Mouse (Mus musculus): ENCODE results near the gene H2-M5. TPM values are rescaled to one million over a fixed set of nuclear protein-coding genes. Genes with fewer than 3 reads are reported as not detected.

Gene H2-M5
- polyA plus RNA-seq, 1 experiment from 2014 or later = 1.1 TPM

DNA sequence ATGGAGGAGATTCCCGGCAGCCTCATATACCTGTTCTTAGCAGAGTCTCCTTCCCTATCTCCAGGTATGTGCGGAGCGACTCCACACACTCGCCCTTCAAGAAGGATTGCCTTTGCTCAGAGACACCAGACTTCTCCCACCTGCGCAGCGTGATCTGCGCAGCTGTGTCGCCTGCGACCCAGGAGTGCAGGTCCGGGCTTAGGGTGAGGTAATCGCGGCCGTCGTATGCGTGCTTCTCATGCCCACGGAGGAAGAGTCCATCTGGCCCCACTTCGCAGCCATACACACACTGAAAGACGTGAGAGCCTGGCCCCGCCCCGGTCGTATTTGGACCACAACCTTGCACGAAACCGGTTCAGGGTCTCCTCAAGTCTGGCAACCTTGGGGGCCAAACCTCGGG is 862 bp downstream of the H2-M5 start:
- ATAC-seq (replicated peaks; ENCODE audit: low FRiP score) = peak; percentile 36; the same call in 1 of the 2 replicates
- H3K4me3 ChIP-seq (ENCODE audit: low read depth, low read length) = no peak overlapping the region
- WGBS = 5% methylated on average over 24 of the region's 24 CpGs
- H3K4me2 ChIP-seq (ENCODE audit: low read depth, low read length, severe bottlenecking) = no peak overlapping the region
- no peak overlapping the region for H3K9ac ChIP-seq (ENCODE audit: low read length)
- H3K36me3 ChIP-seq (ENCODE audit: control insufficient read depth, insufficient read depth, low read length) = no peaks in the 10 kb centered on the region
- H3K4me1 ChIP-seq (replicated peaks; ENCODE audit: control insufficient read depth, insufficient read depth, low read length) = 0 out of 2 replicates have a peak, but pooled peaks cover 1% of the 10 kb centered on the region
- no peak for DNase-seq (ENCODE audit: low spot score)
- peaks cover 17% of the 10 kb centered on the region for H3K27me3 ChIP-seq (ENCODE audit: control insufficient read depth, insufficient read depth, low read length)
- no peaks in the 10 kb centered on the region for H3K9me3 ChIP-seq (ENCODE audit: control insufficient read depth, low read length)
- no peak overlapping the region for H3K27ac ChIP-seq (ENCODE audit: low read depth, low read length)

DNA sequence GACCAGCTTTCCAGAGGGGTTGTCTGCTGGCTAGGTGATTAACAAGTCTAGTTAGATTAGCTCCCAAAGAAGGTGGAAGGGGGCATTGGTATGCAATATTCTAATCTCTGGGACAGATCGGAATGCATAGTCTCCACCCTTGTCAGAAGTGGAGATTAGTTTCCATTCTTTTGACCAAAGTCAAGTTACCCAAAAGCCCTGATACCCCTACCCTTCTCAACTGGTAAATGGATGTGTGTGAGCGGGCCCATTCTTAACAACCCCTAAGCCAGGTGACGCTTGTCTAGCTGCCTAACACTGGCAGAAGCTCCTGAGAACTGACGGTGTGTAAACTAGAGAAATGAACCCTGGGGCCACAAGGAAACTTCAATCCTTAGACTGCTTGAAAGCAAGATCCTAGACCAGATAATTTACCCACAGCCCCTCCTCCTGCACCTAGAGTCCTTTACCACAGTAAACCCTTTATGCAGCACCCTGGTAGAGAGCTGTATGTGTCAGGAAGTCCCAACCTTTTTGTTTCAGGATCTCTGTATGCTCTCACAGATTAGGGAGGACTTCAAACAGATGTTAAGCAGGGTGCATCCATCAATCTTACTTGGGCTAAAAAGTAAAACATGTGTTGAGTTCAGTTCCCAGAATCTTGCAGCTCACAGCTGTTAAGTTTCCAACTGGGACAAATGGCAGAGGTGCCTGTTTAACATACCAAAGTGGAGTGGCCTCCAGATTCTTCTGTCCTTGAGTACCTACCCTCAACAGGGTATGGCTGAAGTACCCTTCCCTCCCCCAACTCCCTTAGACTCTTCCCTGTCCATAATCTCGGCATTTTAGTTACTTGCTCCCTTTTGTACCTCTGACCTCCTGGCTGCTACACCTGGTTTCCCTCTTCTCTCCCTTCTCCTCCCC is 6.8 kb downstream of the H2-M5 start:
- DNase-seq (ENCODE audit: low spot score) (no peak), ATAC-seq (replicated peaks; ENCODE audit: low FRiP score) (no peak)
- Histone ChIP-seq H3K9me3 (ENCODE audit: control insufficient read depth, low read length) (no peaks in the 10 kb centered on the region), H3K4me3 (ENCODE audit: low read depth, low read length) (no peak overlapping the region), H3K4me1 (replicated peaks; ENCODE audit: control insufficient read depth, insufficient read depth, low read length) (no peaks in the 10 kb centered on the region), H3K36me3 (ENCODE audit: control insufficient read depth, insufficient read depth, low read length) (no peaks in the 10 kb centered on the region), H3K4me2 (ENCODE audit: low read depth, low read length, severe bottlenecking) (no peak overlapping the region), H3K9ac (ENCODE audit: low read length) (no peak overlapping the region), H3K27ac (ENCODE audit: low read depth, low read length) (no peak overlapping the region), H3K27me3 (ENCODE audit: control insufficient read depth, insufficient read depth, low read length) (no peaks in the 10 kb centered on the region)
- WGBS = 27% methylated on average over 5 of the region's 5 CpGs

DNA sequence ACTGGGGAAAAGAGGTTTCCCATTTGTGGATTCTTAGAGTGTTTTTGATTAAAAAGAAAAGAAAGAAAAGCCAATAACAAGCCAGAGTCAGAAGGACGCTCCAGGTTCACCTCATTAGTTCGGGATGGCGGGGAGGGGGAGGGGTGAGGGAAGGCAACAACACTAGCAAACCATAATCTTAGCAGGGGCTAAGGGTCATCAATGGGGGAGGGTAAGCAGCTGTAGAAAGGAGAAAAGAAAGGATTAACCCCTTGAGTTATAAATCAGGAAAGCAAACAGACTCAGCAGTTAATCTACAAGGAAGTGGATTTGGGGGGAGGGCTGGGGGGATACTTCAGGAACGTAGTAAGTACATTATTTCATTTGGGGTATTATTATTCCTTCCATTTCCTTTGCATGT is 7.5 kb downstream of the H2-M5 start:
- WGBS = 8% methylated on average over 4 of the region's 4 CpGs
- Histone ChIP-seq H3K27me3 (ENCODE audit: control insufficient read depth, insufficient read depth, low read length) (no peaks in the 10 kb centered on the region), H3K4me1 (replicated peaks; ENCODE audit: control insufficient read depth, insufficient read depth, low read length) (no peaks in the 10 kb centered on the region), H3K9ac (ENCODE audit: low read length) (no peak overlapping the region), H3K36me3 (ENCODE audit: control insufficient read depth, insufficient read depth, low read length) (no peaks in the 10 kb centered on the region), H3K4me2 (ENCODE audit: low read depth, low read length, severe bottlenecking) (no peak overlapping the region), H3K4me3 (ENCODE audit: low read depth, low read length) (no peak overlapping the region), H3K9me3 (ENCODE audit: control insufficient read depth, low read length) (no peaks in the 10 kb centered on the region), H3K27ac (ENCODE audit: low read depth, low read length) (no peak overlapping the region)
- no peak for DNase-seq (ENCODE audit: low spot score)
- ATAC-seq (replicated peaks; ENCODE audit: low FRiP score) = no peak

DNA sequence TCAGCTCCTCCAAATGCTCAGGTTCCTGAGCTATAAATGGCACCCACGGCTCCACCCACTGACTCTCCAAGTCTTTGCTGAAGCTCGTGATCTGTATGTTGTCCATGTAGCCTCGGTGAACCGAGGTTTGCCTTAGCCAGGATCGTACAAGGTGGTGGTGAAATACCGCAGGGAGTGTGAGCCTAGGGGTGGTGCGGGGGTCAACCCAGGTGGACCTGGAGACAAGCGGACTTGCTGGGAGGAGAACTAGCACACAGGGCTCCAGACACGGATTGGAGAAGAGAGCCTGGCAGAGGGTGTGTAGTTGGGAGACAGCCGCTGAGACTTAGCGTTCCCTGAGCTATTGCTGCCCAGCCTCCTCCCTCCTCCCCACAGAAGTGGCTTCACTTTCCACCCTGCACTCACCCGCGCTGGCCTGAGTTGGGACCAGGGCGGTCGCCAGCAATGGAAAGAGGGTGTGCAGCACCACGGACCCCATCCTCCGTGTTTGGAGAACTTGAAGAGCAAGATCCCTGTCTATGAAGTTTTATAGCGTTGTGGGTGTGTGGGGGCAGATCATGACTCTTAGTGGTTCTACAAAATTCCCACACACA is 8.0 kb downstream of the H2-M5 start, which contains the start of gene 2410137M14Rik:
Gene 2410137M14Rik (minus strand): TSS at position 17 of the 593 bp plus-strand sequence.
- H3K9me3 ChIP-seq (ENCODE audit: control insufficient read depth, low read length) = no peaks in the 10 kb centered on the region
- no peaks in the 10 kb centered on the region for H3K27me3 ChIP-seq (ENCODE audit: control insufficient read depth, insufficient read depth, low read length)
- H3K36me3 ChIP-seq (ENCODE audit: control insufficient read depth, insufficient read depth, low read length) = no peaks in the 10 kb centered on the region
- DNase-seq (ENCODE audit: low spot score) = no peak
- no peak within 1 kb of the TSS for H3K4me3 ChIP-seq (ENCODE audit: low read depth, low read length)
- H3K4me2 ChIP-seq (ENCODE audit: low read depth, low read length, severe bottlenecking) = no peak within 1 kb of the TSS
- no peak for ATAC-seq (replicated peaks; ENCODE audit: low FRiP score)
- no peak within 1 kb of the TSS for H3K9ac ChIP-seq (ENCODE audit: low read length)
- 13% methylated on average over 18 of the region's 18 CpGs for WGBS
- no peak within 1 kb of the TSS for H3K27ac ChIP-seq (ENCODE audit: low read depth, low read length)
- no peaks in the 10 kb centered on the region for H3K4me1 ChIP-seq (replicated peaks; ENCODE audit: control insufficient read depth, insufficient read depth, low read length)

DNA sequence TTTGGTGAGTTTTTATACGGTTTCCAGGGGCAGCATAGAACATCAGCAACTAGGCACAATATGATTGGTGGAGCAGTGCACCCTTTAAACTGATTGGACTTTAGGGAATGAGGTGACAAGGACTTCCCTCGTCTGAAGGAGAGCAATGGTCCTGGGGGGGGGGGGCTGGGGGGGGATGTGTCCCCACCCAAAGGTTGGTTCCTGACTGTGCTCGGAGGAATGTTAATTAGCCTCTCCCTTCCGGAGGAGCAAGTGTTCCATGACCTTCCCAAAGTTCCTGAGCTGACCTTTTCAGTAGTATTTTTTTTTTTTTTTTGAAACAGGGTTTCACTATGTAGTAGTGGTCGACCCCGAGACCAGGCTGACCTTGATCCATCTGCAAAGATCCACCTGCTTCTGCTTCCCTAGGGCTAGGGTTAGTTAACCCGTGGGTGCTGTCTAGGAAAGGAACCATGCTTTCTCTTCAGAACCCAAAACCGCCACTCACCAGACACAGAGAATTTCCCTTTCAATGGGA is 16.0 kb downstream of the H2-M5 start:
- WGBS = 72% methylated on average over 8 of the region's 8 CpGs
- H3K4me3 ChIP-seq (ENCODE audit: low read depth, low read length) = no peak overlapping the region
- no peak overlapping the region for H3K27ac ChIP-seq (ENCODE audit: low read depth, low read length)
- H3K27me3 ChIP-seq (ENCODE audit: control insufficient read depth, insufficient read depth, low read length) = no peaks in the 10 kb centered on the region
- H3K9me3 ChIP-seq (ENCODE audit: control insufficient read depth, low read length) = no peaks in the 10 kb centered on the region
- H3K9ac ChIP-seq (ENCODE audit: low read length) = no peak overlapping the region
- H3K4me2 ChIP-seq (ENCODE audit: low read depth, low read length, severe bottlenecking) = no peak overlapping the region
- no peak for ATAC-seq (replicated peaks; ENCODE audit: low FRiP score)
- H3K4me1 ChIP-seq (replicated peaks; ENCODE audit: control insufficient read depth, insufficient read depth, low read length) = no peaks in the 10 kb centered on the region
- H3K36me3 ChIP-seq (ENCODE audit: control insufficient read depth, insufficient read depth, low read length) = no peaks in the 10 kb centered on the region
- no peak for DNase-seq (ENCODE audit: low spot score)

DNA sequence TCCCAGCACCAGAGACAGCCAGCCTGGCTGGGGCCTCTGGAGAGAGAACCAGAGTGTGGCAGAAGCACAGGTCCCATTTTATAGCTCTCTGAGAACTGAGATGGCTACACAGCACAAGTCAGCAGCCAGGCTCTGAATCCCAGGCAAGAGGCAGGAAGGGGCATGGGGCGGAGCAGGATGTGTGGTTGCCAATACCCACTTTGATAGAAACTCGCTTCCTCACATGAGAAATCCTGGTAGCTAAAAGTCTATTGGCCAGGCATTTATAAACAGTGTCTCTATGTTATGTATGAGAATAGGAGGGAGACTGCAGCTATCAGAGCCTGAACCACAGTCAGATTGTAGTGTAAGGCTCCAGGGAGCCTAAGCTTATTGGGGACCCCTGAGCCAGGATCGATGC is 16.5 kb downstream of the H2-M5 start:
- 84% methylated on average over 3 of the region's 3 CpGs for WGBS
- ATAC-seq (replicated peaks; ENCODE audit: low FRiP score) = no peak

DNA sequence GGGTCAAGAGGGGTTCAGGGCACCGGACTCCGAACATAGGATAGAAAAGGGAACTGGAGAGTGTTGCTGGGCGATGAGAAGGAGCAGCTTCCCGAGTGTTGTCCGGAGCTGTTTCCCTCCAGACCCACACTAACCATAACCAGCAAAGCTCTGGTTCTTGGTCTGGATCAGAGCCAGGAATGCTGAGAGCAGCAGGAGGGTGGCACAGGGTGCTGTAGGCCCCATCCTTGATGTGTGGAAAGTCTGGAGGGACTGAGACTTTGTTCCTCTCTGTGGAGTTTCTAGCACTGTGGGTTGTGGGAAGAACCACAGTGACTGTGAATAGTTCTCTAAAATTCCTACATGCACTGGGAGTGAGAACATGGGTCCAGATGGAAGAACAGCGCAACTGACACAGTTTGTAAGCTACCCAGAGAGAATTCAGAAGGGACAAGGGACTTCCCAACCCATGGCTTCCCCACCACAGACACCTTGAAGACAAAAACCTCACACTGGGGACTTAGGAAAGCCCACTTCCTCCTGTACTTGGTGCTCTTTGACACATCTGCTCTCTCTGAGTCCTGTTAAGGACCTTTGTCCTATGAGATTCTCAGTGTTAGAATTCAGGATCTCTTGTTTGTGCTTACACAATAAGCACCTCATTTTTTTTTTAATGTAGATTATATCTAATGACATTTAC is 18.0 kb downstream of the H2-M5 start:
- H3K9me3 ChIP-seq (ENCODE audit: control insufficient read depth, low read length) = no peaks in the 10 kb centered on the region
- H3K36me3 ChIP-seq (ENCODE audit: control insufficient read depth, insufficient read depth, low read length) = no peaks in the 10 kb centered on the region
- no peak overlapping the region for H3K4me2 ChIP-seq (ENCODE audit: low read depth, low read length, severe bottlenecking)
- H3K4me1 ChIP-seq (replicated peaks; ENCODE audit: control insufficient read depth, insufficient read depth, low read length) = no peaks in the 10 kb centered on the region
- no peak overlapping the region for H3K4me3 ChIP-seq (ENCODE audit: low read depth, low read length)
- no peak overlapping the region for H3K9ac ChIP-seq (ENCODE audit: low read length)
- H3K27me3 ChIP-seq (ENCODE audit: control insufficient read depth, insufficient read depth, low read length) = no peaks in the 10 kb centered on the region
- ATAC-seq (replicated peaks; ENCODE audit: low FRiP score) = no peak
- no peak overlapping the region for H3K27ac ChIP-seq (ENCODE audit: low read depth, low read length)
- WGBS = 81% methylated on average over 6 of the region's 6 CpGs
- DNase-seq (ENCODE audit: low spot score) = no peak

More for the DNA sequence above, 16.5 kb downstream of the H2-M5 start:
- Histone ChIP-seq H3K27me3 (ENCODE audit: control insufficient read depth, insufficient read depth, low read length) (no peaks in the 10 kb centered on the region), H3K4me2 (ENCODE audit: low read depth, low read length, severe bottlenecking) (no peak overlapping the region), H3K27ac (ENCODE audit: low read depth, low read length) (no peak overlapping the region), H3K4me1 (replicated peaks; ENCODE audit: control insufficient read depth, insufficient read depth, low read length) (no peaks in the 10 kb centered on the region), H3K9me3 (ENCODE audit: control insufficient read depth, low read length) (no peaks in the 10 kb centered on the region), H3K4me3 (ENCODE audit: low read depth, low read length) (no peak overlapping the region), H3K9ac (ENCODE audit: low read length) (no peak overlapping the region), H3K36me3 (ENCODE audit: control insufficient read depth, insufficient read depth, low read length) (no peaks in the 10 kb centered on the region)
- no peak for DNase-seq (ENCODE audit: low spot score)

DNA sequence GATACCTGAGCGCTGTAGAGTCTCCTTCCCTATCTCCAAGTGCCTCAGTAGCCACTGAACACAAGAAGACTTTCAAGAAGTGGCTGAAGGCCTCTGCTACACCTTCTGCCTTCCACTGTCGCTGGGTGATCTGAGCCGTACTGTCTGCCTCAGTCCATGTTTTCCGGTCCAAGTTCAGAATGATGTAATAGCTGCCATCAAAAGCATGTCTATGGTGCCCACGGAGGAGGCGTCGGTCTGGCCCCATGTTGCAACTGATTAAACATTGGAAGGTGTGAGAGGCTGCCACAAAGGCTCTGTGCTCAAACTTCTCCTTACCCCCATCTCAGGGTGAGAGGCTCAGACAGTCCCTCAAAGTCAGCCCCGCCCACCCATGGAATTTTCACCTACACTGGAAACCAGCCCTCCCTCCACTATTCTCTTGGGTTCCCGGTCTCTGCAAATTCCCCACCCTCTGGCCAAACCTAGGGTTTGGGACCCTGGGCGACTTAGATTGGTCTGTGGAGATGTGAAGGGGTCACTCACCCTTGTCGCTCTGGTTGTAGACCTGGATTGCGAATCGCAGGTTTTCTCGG is 18.9 kb downstream of the H2-M5 start:
- Histone ChIP-seq H3K4me3 (ENCODE audit: low read depth, low read length) (no peak overlapping the region), H3K4me1 (replicated peaks; ENCODE audit: control insufficient read depth, insufficient read depth, low read length) (no peaks in the 10 kb centered on the region), H3K4me2 (ENCODE audit: low read depth, low read length, severe bottlenecking) (no peak overlapping the region), H3K27me3 (ENCODE audit: control insufficient read depth, insufficient read depth, low read length) (no peaks in the 10 kb centered on the region), H3K9ac (ENCODE audit: low read length) (no peak overlapping the region), H3K27ac (ENCODE audit: low read depth, low read length) (no peak overlapping the region), H3K9me3 (ENCODE audit: control insufficient read depth, low read length) (no peaks in the 10 kb centered on the region), H3K36me3 (ENCODE audit: control insufficient read depth, insufficient read depth, low read length) (no peaks in the 10 kb centered on the region)
- no peak for DNase-seq (ENCODE audit: low spot score)
- no peak for ATAC-seq (replicated peaks; ENCODE audit: low FRiP score)
- WGBS = 86% methylated on average over 14 of the region's 14 CpGs
